Mouse (Mus musculus) liver, embryonic 14.5 days (tissue): ENCODE results near the gene Omp.

Experiments used
- CTCF ChIP-seq: IDR thresholded peaks from 2 replicates; pipeline ENCODE4 v1.5.1; 2016; ENCODE audit warnings: antibody characterized with exemption, low read depth, control low read depth
- EP300 ChIP-seq: IDR thresholded peaks from 2 replicates; pipeline ENCODE4 v1.6.1; 2016; ENCODE audit warnings: antibody characterized with exemption, low read depth

- no peak for TF ChIP-seq CTCF
- TF ChIP-seq EP300: no peak
Measured at GRCm38 (mm10) chr7:98140597-98140996, 4.7 kb downstream of the Omp start.
